Mouse (Mus musculus) megakaryocyte, adult 5-6 weeks (primary cell): ENCODE results near the gene Kalrn. TPM values are rescaled to one million over a fixed set of nuclear protein-coding genes. Genes with fewer than 3 reads are reported as not detected.

Experiments
- ATAC-seq: 2 replicates; pipeline ENCODE4 v1.8.0; 2016; ENCODE audit warnings: mild to moderate bottlenecking, inconsistent platforms; ENCODE audit not compliant: poor library complexity, severe bottlenecking
- total RNA-seq, 2 experiments: library from RNA; stranded (forward) in 1 of 2; stranded (reverse) in 1 of 2; fragments of 153-499, 151-499 nt in 1 of 2; fragments of 221-1000, 200-1000 nt in 1 of 2; gene quantifications; 2 replicates each; pipeline versions ENCODE4 v1.2.3 to v1.2.4; 2015 to 2017

Kalrn gene
- total RNA-seq, 2 experiments from 2014 or later = 0.81 to 1.2 TPM

- no peak for ATAC-seq
These were observed 622.9 kb downstream of the Kalrn start for GRCm38 (mm10) chr16:33950386-33950785.

GRCm38 (mm10) chr16:33947664-33948571, 625.4 kb downstream of the Kalrn start:
- ATAC-seq = no peak

GRCm38 (mm10) chr16:33946021-33946420, 627.3 kb downstream of the Kalrn start:
- ATAC-seq = no peak

GRCm38 (mm10) chr16:33944772-33945171, 628.6 kb downstream of the Kalrn start:
- ATAC-seq = no peak

GRCm38 (mm10) chr16:33944126-33944525, 629.2 kb downstream of the Kalrn start:
- no peak for ATAC-seq

- no peak for ATAC-seq
These were observed 629.9 kb downstream of the Kalrn start for GRCm38 (mm10) chr16:33943388-33943787.

- no peak for ATAC-seq
These were observed 631.0 kb downstream of the Kalrn start for GRCm38 (mm10) chr16:33942341-33942740.

GRCm38 (mm10) chr16:33941271-33941781, 632.0 kb downstream of the Kalrn start:
- ATAC-seq = no peak

GRCm38 (mm10) chr16:33940095-33940494, 633.2 kb downstream of the Kalrn start:
- ATAC-seq = no peak

- ATAC-seq = no peak
These were observed 633.7 kb downstream of the Kalrn start for GRCm38 (mm10) chr16:33939636-33940035.

- no peak for ATAC-seq
These were observed 634.2 kb downstream of the Kalrn start for GRCm38 (mm10) chr16:33939133-33939531.

GRCm38 (mm10) chr16:33938311-33939132, 634.8 kb downstream of the Kalrn start:
- ATAC-seq = no peak

- ATAC-seq = peak; percentile 23; the same call in 1 of the 2 replicates
These were observed 635.8 kb downstream of the Kalrn start for GRCm38 (mm10) chr16:33937567-33937966.

- ATAC-seq = peak; percentile 49
These were observed 636.4 kb downstream of the Kalrn start for GRCm38 (mm10) chr16:33936885-33937284.

GRCm38 (mm10) chr16:33935407-33935785, 637.9 kb downstream of the Kalrn start:
- ATAC-seq = no peak

GRCm38 (mm10) chr16:33934701-33935406, 638.5 kb downstream of the Kalrn start:
- ATAC-seq = no peak

GRCm38 (mm10) chr16:33933411-33933810, 639.9 kb downstream of the Kalrn start:
- ATAC-seq = no peak

- no peak for ATAC-seq
These were observed 641.2 kb downstream of the Kalrn start for GRCm38 (mm10) chr16:33932126-33932525.

- ATAC-seq = no peak
These were observed 641.6 kb downstream of the Kalrn start for GRCm38 (mm10) chr16:33931682-33932081.

GRCm38 (mm10) chr16:33930785-33931184, 642.5 kb downstream of the Kalrn start:
- ATAC-seq = no peak
